Mouse (Mus musculus) thymus, adult 2 months (tissue): ENCODE data around the gene Syne1.

ENCODE experiments used
- CTCF ChIP-seq: fragments of 200-500 bp; IDR thresholded peaks from 2 replicates; pipeline ENCODE4 v1.5.1; 2012; ENCODE audit warnings: mild to moderate bottlenecking, control low read depth, low read length, moderate library complexity, borderline replicate concordance; ENCODE audit not compliant: control insufficient read depth, poor library complexity, insufficient read depth; ENCODE audit errors: extremely low read depth
- POLR2A ChIP-seq: fragments of 200-500 bp; IDR thresholded peaks from 2 replicates; pipeline ENCODE4 v1.6.1; 2012; ENCODE audit warnings: mild to moderate bottlenecking, low read length, control low read depth, moderate library complexity; ENCODE audit not compliant: control insufficient read depth, poor library complexity, insufficient read depth; ENCODE audit errors: extremely low read depth

DNA sequence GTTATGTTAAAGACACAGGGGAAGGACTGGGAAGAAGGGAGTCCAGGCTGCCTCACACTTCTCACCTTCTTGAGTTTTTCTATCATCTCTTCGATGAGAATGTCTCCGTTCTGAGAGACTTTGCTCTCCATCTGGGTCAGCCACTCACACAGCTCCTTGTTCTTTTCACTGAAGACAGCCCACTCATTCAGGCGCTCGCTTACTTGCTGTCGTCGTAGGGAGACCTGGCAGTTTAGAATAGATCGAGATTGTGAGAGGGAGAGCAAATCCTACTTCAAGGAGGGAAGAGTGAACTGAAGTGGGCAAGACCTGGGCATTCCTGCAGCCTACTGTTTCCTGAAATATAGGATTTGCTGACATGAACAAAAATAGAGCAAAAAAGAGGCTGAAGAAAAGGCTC is 475.6 kb downstream of the Syne1 start:
- TF ChIP-seq POLR2A (no peak), CTCF (no peak)
